Mouse (Mus musculus) limb, embryonic 15.5 days (tissue): ENCODE data around the gene Tbck. TPM values are rescaled to one million over a fixed set of nuclear protein-coding genes. Genes with fewer than 3 reads are reported as not detected.

Experiments
- ATAC-seq: fragments of 200-750 bp; cut with Nextera tagmentation; 2 replicates; pipeline ENCODE4 v1.8.0; 2017; ENCODE audit warnings: low read depth, moderate TSS enrichment; ENCODE audit not compliant: insufficient number of reproducible peaks, low FRiP score, low TSS enrichment
- H3K27ac ChIP-seq: fragments of 300-500 bp; sonication (generic); 2 replicates; pipeline ENCODE4 v1.5.1; 2015; ENCODE audit warnings: moderate library complexity, mild to moderate bottlenecking, inconsistent platforms
- H3K27me3 ChIP-seq: fragments of 300-500 bp; sonication (generic); 2 replicates; pipeline ENCODE4 v1.6.1; 2015; ENCODE audit warnings: inconsistent platforms
- H3K36me3 ChIP-seq: fragments of 300-500 bp; sonication (generic); 2 replicates; pipeline ENCODE4 v1.6.1; 2015; ENCODE audit warnings: inconsistent platforms
- H3K4me1 ChIP-seq: fragments of 300-500 bp; sonication (generic); 2 replicates; pipeline ENCODE4 v1.6.1; 2015; ENCODE audit warnings: inconsistent platforms
- H3K4me2 ChIP-seq: fragments of 300-500 bp; sonication (generic); 2 replicates; pipeline ENCODE4 v1.6.1; 2015; ENCODE audit warnings: mild to moderate bottlenecking, inconsistent platforms
- H3K4me3 ChIP-seq: fragments of 300-500 bp; sonication (generic); 2 replicates; pipeline ENCODE4 v1.5.1; 2015; ENCODE audit warnings: mild to moderate bottlenecking, inconsistent platforms
- H3K9ac ChIP-seq: fragments of 300-500 bp; sonication (generic); 2 replicates; pipeline ENCODE4 v1.6.1; 2015; ENCODE audit warnings: inconsistent platforms
- H3K9me3 ChIP-seq: fragments of 300-500 bp; sonication (generic); 2 replicates; pipeline ENCODE4 v1.6.1; 2016; ENCODE audit warnings: inconsistent platforms
- WGBS: fragments of 180-500 bp; shearing (Covaris S2); methylation state at CpG from one replicate; pipeline ENCODE4 v1.1.7; 2015; 5-methylcytosine and 5-hydroxymethylcytosine counted together
- polyA plus RNA-seq: library from polyadenylated mRNA; unstranded; fragments of >200 nt; fragmentation: Nextera tagmentation; extraction: Ambion mirVana; gene quantifications from 2 replicates; pipeline ENCODE4 v1.2.1, GENCODE M21; 2015

Gene Tbck
- polyA plus RNA-seq, 1 experiment from 2014 or later: 26.5 TPM

DNA sequence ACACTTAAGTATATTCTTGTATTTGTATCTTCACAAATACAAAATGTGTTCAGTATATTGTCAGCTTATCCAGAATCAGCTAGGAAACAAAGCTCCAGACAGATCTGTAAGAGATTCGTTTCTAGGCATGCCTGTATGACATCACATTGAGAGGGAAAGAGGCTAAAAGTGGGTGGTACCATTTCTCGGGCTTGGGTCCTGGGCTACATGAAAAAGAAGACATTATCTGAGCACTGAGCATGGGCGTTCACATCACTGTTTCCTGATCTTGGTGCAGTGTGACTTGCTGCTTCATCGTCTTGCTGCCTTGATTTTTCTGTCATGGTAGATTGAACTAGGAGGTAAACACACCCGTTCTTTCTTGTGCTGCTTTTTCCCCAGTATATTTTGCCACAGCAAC lies 127.8 kb downstream of the Tbck start:
- Histone ChIP-seq H3K9me3 (no peaks in the 10 kb centered on the region), H3K9ac (no peak overlapping the region), H3K27ac (no peak overlapping the region), H3K36me3 (0 out of 2 replicates have a peak, but pooled peaks cover 2% of the 10 kb centered on the region), H3K4me1 (0 out of 2 replicates have a peak, but pooled peaks cover 2% of the 10 kb centered on the region), H3K4me2 (no peak overlapping the region), H3K4me3 (no peak overlapping the region), H3K27me3 (no peaks in the 10 kb centered on the region)
- ATAC-seq: no peak
- 73% methylated on average over 5 of the region's 5 CpGs for WGBS

DNA sequence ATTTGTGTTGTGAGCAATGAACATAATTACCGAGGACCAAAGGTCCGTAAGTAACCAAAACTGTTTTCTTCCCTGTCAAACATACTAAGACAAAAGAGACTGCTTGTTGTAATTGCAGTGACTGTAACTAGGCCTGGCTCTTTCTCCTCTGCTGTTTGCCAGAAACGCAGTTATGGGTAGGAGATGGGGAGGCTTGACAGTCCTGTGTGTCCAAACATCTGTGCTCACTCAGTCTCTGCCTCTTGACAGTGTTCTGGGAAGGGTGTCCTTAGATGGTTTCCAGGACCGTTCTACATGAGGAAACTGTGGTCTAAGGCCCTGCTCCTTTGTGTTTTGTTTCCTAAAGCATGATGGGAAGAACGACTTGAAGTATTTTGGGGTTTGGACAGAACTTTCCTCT lies 128.4 kb downstream of the Tbck start:
- H3K36me3 ChIP-seq: 0 out of 2 replicates have a peak, but pooled peaks cover 2% of the 10 kb centered on the region
- H3K4me2 ChIP-seq: no peak overlapping the region
- no peak overlapping the region for H3K27ac ChIP-seq
- H3K4me3 ChIP-seq: no peak overlapping the region
- H3K27me3 ChIP-seq: no peaks in the 10 kb centered on the region
- no peak overlapping the region for H3K9ac ChIP-seq
- no peaks in the 10 kb centered on the region for H3K9me3 ChIP-seq
- WGBS: 72% methylated on average over 5 of the region's 5 CpGs
- no peak for ATAC-seq
- H3K4me1 ChIP-seq: 0 out of 2 replicates have a peak, but pooled peaks cover 2% of the 10 kb centered on the region

DNA sequence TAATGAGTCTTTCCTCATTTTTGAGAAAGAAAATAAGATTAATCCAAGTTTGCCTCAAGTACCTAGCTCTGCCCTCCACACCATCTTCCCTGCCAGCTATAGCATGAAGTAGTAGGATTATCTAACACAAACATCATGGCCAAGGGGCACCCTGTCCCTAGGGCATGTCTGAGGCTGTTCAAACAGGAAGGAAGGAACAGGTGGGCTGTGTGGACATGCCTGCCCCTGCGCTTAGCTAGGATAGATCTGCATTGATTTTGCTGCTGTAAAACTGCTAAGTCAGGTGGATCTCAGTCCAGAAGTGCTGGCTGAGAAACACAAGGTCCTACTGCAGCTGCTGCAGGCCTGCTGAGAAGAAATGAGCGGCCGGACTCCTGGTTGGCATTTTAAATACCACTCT lies 129.2 kb downstream of the Tbck start:
- no peak overlapping the region for H3K4me3 ChIP-seq
- 0 out of 2 replicates have a peak, but pooled peaks cover 2% of the 10 kb centered on the region for H3K36me3 ChIP-seq
- ATAC-seq: no peak
- H3K9ac ChIP-seq: no peak overlapping the region
- no peaks in the 10 kb centered on the region for H3K27me3 ChIP-seq
- WGBS: 82% methylated on average over 3 of the region's 3 CpGs
- no peaks in the 10 kb centered on the region for H3K4me1 ChIP-seq
- no peak overlapping the region for H3K4me2 ChIP-seq
- H3K9me3 ChIP-seq: no peaks in the 10 kb centered on the region
- H3K27ac ChIP-seq: no peak overlapping the region

DNA sequence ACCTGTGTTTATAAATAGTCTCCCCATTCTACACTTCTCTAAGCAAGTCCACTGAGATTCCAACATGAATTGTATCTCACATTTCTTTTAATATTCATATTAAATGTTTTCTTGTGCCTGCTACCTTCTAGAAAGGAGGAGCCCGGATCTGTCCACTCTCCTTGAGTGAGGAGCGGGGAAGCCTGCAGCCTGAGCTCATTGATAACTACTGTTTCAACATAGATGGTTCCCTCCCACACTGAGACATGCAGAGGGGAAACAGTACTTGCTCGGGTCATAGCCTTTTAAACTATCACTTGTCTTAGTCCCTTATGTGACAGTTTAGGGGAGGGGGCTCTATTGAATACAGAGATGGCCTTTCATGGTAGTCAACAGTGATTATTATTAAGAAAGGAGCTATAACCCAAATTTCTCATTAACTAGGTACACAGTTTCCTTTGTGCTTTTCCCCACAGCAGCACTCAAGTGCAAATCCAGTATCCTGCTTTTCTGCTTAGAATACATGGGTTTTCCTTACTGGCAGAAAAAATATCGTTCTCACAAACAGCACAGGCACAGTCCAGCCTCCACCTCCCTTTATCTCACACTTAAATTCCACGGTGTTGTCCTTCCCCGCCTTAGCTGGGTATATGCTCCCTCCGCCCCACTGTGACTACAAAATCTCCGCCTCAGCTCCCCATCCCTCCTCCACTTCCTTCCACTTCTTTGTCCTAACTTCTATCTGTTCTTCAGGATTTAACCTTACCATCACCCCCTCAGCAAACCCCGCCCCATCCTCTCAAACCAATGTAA lies 130.0 kb downstream of the Tbck start:
- Histone ChIP-seq H3K27ac (no peak overlapping the region), H3K9me3 (no peaks in the 10 kb centered on the region), H3K4me1 (no peaks in the 10 kb centered on the region), H3K36me3 (0 out of 2 replicates have a peak, but pooled peaks cover 2% of the 10 kb centered on the region), H3K9ac (no peak overlapping the region), H3K27me3 (no peaks in the 10 kb centered on the region), H3K4me3 (no peak overlapping the region), H3K4me2 (no peak overlapping the region)
- ATAC-seq: no peak
- 85% methylated on average over 9 of the region's 9 CpGs for WGBS

DNA sequence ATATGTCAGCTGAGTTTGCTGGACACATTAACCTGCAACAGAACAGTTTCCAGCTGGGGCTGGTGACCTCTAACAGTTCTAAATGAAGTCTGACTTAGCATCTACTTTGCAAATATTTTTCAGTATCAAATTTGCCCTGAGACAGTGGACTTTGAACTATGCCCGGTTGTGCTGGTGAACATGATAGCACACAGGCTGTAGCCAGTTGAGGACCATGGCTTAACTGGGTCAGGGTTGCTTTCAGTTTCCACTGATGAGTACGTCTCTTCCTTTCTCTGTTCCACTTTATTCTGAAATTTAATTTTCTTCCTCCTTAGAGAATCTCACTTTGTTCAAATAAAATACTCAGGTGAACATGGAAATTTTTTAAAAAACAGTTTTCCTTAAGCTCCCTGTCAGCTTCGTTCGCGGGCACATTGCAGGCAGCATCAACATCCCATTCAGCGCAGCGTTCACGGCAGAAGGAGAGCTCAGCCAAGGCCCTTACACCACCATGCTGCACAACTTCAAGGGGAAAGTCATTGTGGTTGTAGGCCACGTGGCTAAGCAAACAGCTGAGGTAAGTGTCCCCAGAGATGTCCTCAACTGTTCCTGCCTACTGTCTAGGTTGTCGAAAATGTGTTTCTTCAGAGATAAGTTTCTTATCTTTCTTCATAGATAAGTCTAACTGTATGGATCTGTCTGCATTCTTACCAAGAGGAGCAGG lies 131.0 kb downstream of the Tbck start:
- H3K9me3 ChIP-seq: no peaks in the 10 kb centered on the region
- H3K27ac ChIP-seq: no peak overlapping the region
- H3K4me1 ChIP-seq: no peaks in the 10 kb centered on the region
- H3K27me3 ChIP-seq: no peaks in the 10 kb centered on the region
- H3K4me2 ChIP-seq: no peak overlapping the region
- H3K4me3 ChIP-seq: no peak overlapping the region
- ATAC-seq: no peak
- WGBS: 86% methylated on average over 10 of the region's 10 CpGs
- H3K9ac ChIP-seq: no peak overlapping the region
- H3K36me3 ChIP-seq: 0 out of 2 replicates have a peak, but pooled peaks cover 2% of the 10 kb centered on the region

DNA sequence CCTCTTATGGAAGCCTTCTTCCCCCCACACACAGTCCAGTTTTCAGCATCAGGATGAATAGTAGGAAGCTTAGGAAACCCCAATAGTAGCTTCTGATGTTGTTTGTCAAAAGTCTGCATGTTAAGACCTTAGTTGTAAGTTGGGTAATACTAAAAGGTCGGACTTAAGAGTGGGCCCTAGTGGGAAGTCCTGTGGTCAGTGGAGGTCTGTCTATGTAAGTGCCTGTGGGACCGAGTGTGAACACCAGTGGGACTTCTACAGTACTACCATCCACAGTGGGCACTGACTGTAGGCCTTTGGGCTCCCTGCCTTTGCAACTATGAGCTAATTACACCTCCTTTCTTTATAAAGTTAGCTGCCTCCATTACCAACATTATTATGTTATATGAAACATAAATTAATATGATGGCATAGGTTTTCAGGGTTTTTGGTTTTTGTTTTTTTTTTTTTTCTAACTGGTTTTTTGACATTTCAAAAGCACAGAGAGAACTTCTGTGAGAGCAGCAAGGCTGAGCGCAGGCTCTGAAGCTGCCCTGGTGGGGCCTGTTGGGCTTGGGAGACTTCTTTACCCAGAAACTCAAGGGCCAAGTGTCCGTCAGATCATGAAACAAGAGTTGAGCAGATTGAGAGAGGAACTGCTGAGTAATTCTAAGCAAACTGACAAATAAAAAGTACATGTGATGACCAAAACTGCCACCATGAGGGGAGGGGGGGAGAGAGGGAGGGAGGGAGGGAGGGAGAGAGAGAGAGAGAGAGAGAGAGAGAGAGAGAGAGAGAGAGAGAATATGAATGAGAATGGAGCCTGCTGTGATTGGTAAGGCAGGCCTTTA lies 131.8 kb downstream of the Tbck start:
- H3K36me3 ChIP-seq: 0 out of 2 replicates have a peak, but pooled peaks cover 2% of the 10 kb centered on the region
- WGBS: 89% methylated on average over 4 of the region's 4 CpGs
- no peak overlapping the region for H3K4me3 ChIP-seq
- H3K9me3 ChIP-seq: no peaks in the 10 kb centered on the region
- H3K27ac ChIP-seq: no peak overlapping the region
- no peaks in the 10 kb centered on the region for H3K27me3 ChIP-seq
- H3K4me1 ChIP-seq: no peaks in the 10 kb centered on the region
- H3K9ac ChIP-seq: no peak overlapping the region
- no peak overlapping the region for H3K4me2 ChIP-seq
- ATAC-seq: no peak

DNA sequence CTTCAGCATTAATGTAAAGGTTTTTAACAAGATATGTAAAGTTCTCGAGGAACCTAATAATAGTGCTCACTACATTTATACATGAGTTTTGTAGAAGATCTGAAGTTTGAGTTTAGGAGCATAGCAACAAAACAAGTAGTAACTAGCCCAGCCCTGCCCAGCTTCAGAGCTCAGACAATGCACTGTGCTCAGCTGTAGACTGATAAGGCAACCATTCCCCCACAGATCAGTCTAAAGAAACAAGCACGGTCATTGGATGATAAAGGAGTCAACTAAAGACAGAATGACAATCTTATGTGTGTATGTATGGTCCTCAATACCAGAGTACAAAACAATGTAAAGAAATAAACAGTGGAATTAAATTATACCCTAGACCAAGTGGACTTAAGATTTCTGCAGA lies 135.5 kb downstream of the Tbck start:
- Histone ChIP-seq H3K9me3 (no peaks in the 10 kb centered on the region), H3K27ac (no peak overlapping the region), H3K9ac (no peak overlapping the region), H3K36me3 (0 out of 2 replicates have a peak, but pooled peaks cover 2% of the 10 kb centered on the region), H3K27me3 (no peaks in the 10 kb centered on the region), H3K4me1 (no peaks in the 10 kb centered on the region), H3K4me2 (no peak overlapping the region), H3K4me3 (no peak overlapping the region)
- ATAC-seq: no peak
- WGBS: 72% methylated on average over 2 of the region's 2 CpGs

DNA sequence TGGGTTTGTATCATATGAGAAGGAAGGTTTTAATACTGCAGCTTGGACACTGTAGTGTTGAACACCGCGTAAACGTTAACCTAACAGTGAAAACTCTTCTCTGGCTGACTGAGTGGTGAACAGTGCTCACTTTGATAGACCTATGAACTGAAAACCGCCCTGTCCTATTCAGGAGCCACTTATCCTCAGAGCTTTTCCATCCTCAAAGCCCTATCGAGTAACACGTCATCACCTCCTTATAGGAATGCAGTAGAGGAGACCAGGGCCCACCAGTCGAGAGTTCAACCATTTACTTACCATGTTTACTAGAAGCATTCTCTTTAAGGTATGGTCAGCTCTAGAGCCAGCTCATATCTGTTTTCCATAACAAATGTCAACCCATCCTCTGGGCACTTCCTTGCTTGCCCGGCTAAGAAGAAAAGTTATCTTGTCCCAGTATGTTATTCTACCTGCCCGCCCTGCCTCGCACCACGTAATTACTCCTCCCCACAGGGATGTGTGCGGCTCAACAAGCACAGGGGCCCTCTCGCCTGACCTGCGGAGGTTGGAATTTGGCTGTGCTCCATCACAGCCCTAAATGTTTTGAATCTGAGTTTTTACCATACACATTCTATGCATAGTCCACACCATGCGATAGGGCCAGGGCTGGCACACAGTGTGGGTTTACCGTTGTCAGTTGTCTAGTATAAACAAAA lies 147.4 kb downstream of the Tbck start:
- no peak overlapping the region for H3K9ac ChIP-seq
- WGBS: 79% methylated on average over 16 of the region's 16 CpGs
- H3K27ac ChIP-seq: no peak overlapping the region
- H3K4me2 ChIP-seq: no peak overlapping the region
- no peaks in the 10 kb centered on the region for H3K4me1 ChIP-seq
- no peaks in the 10 kb centered on the region for H3K9me3 ChIP-seq
- H3K36me3 ChIP-seq: 0 out of 2 replicates have a peak, but pooled peaks cover 8% of the 10 kb centered on the region
- ATAC-seq: no peak
- H3K4me3 ChIP-seq: no peak overlapping the region
- H3K27me3 ChIP-seq: no peaks in the 10 kb centered on the region

DNA sequence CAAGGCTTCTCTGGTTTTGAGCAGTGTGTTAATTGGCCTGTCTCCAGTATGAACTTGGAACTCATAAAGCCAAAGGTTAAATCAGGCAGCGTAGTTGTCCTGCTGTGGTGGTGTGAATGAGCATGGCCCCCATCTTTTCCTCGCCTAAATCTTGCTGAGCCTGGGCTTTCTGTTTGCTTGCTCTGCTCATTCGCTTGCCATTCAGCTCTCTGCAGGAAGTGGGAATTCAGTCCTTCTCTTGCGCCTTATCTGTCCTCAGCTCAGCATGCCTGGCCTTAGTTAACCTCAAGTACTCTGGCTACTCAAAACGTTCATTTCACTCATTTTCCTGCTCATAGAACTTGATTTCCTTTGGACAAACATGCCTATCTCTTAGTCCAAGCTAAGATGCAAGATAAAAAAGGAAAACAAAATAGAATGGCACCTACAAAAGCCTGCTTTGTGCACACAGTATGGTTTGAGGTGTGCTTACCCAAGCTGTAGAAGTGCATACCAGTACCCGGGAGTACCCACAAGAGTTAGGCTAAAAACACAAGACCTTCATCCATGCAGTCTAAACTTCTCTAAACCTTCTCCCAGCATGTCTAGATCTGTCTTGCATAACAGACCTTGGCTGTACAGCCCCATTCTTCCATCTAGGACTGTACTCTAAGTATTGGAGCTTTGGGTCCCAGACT lies 151.3 kb downstream of the Tbck start:
- Histone ChIP-seq H3K36me3 (peaks cover 36% of the 10 kb centered on the region), H3K4me2 (no peak overlapping the region), H3K9ac (no peak overlapping the region), H3K9me3 (no peaks in the 10 kb centered on the region), H3K4me3 (no peak overlapping the region), H3K4me1 (no peaks in the 10 kb centered on the region), H3K27me3 (no peaks in the 10 kb centered on the region), H3K27ac (no peak overlapping the region)
- no peak for ATAC-seq
- WGBS: 82% methylated on average over 6 of the region's 6 CpGs

DNA sequence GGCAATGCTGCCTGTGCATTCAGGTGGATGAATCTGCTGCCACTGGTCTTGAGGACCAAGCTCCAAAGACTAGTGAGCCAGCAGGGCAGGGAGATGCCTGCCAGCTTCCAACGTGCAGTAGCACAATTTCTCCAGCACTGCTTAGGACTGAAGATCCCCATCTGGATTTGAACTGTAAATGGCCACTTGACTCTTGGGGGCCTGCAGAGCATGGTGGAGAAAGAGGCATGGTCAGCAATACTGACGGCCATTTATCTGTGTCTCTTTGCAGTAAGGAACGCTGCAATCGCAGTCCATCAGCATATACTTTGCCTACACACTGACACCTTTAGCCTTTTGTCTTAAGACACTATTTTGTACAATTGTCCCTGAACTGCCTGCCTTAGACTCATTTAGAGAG lies 153.2 kb downstream of the Tbck start:
- WGBS: 83% methylated on average over 4 of the region's 4 CpGs
- H3K9ac ChIP-seq: no peak overlapping the region
- no peak for ATAC-seq
- H3K36me3 ChIP-seq: peaks cover 46% of the 10 kb centered on the region
- no peaks in the 10 kb centered on the region for H3K9me3 ChIP-seq
- H3K27me3 ChIP-seq: no peaks in the 10 kb centered on the region
- no peak overlapping the region for H3K4me2 ChIP-seq
- H3K4me3 ChIP-seq: no peak overlapping the region
- no peak overlapping the region for H3K27ac ChIP-seq
- H3K4me1 ChIP-seq: no peaks in the 10 kb centered on the region
